Mouse (Mus musculus): ENCODE data around the gene Dusp14. TPM values are rescaled to one million over a fixed set of nuclear protein-coding genes. Genes with fewer than 3 reads are reported as not detected.

Gene Dusp14
- polyA plus RNA-seq, 2 experiments: 0.61 to 1.1 TPM

- Histone ChIP-seq H3K36me3 (replicated peaks; ENCODE audit: control insufficient read depth, insufficient read depth, low read depth) (peaks cover 14% of the 10 kb centered on the region), H3K4me1 (replicated peaks; ENCODE audit: control insufficient read depth in 2 of 2, insufficient read depth in 2 of 2, low read length in 1 of 2) (no peaks in the 10 kb centered on the region), H3K9ac (replicated peaks) (no peak overlapping the region), H3K4me2 (ENCODE audit: low read depth) (no peak overlapping the region), H3K27ac (no peak overlapping the region), H3K27me3 (ENCODE audit: control insufficient read depth, insufficient read depth, low read length) (no peaks in the 10 kb centered on the region), H3K9me3 (ENCODE audit: control insufficient read depth, low read length) (no peaks in the 10 kb centered on the region), H3K4me3 (ENCODE audit: insufficient read depth in 1 of 2, low read depth in 2 of 2, low read length in 2 of 2) (no peak overlapping the region)
- ATAC-seq (ENCODE audit: insufficient read depth): no peak
- no peak for DNase-seq (ENCODE audit: low read depth in 3 of 3, low spot score in 3 of 3)
- WGBS (ENCODE audit: insufficient replicate concordance): 48% methylated on average over 2 of the region's 2 CpGs
- TF ChIP-seq EP300 (IDR thresholded peaks at IDR 0.05; ENCODE audit: low read depth) (no peak), CTCF (IDR thresholded peaks at IDR 0.05; ENCODE audit: low read depth) (no peak)
Observed at GRCm38 (mm10) chr11:84107137-84107536, 38.1 kb upstream of the Dusp14 start.

GRCm38 (mm10) chr11:84104036-84104435 is 35.0 kb upstream of the Dusp14 start:
- H3K4me1 ChIP-seq (replicated peaks; ENCODE audit: control insufficient read depth in 2 of 2, insufficient read depth in 2 of 2, low read length in 1 of 2): no peaks in the 10 kb centered on the region
- peaks cover 12% of the 10 kb centered on the region for H3K36me3 ChIP-seq (replicated peaks; ENCODE audit: control insufficient read depth, insufficient read depth, low read depth)
- no peaks in the 10 kb centered on the region for H3K27me3 ChIP-seq (ENCODE audit: control insufficient read depth, insufficient read depth, low read length)
- no peak for TF ChIP-seq EP300 (IDR thresholded peaks at IDR 0.05; ENCODE audit: low read depth)
- no peak for TF ChIP-seq CTCF (IDR thresholded peaks at IDR 0.05; ENCODE audit: low read depth)
- DNase-seq (ENCODE audit: low read depth in 3 of 3, low spot score in 3 of 3) (no peak), ATAC-seq (ENCODE audit: insufficient read depth) (no peak)
- no peak overlapping the region for H3K9ac ChIP-seq (replicated peaks)
- no peak overlapping the region for H3K27ac ChIP-seq
- H3K4me3 ChIP-seq (ENCODE audit: insufficient read depth in 1 of 2, low read depth in 2 of 2, low read length in 2 of 2): no peak overlapping the region
- H3K9me3 ChIP-seq (ENCODE audit: control insufficient read depth, low read length): no peaks in the 10 kb centered on the region
- WGBS (ENCODE audit: insufficient replicate concordance): 85% methylated on average over 6 of the region's 6 CpGs
- no peak overlapping the region for H3K4me2 ChIP-seq (ENCODE audit: low read depth)

DNA sequence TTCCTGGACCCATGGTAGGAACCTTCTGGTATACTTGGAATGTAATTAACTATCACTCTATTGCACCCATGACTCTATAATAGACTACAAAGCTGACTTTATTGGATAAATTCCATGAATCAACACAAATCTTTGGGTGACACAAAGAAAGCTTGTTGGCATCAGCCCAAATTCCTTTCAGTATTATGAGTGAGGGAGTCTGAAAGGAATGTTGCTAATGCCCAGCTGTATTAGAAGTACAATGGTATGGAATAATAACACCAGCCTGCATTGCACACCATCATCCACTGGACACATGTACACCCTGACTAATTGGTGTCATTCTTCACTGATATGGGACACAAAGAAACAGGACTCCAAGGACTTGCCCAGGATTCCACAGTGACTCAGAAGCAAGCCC is 32.1 kb upstream of the Dusp14 start:
- Histone ChIP-seq H3K4me1 (replicated peaks; ENCODE audit: control insufficient read depth in 2 of 2, insufficient read depth in 2 of 2, low read length in 1 of 2) (no peaks in the 10 kb centered on the region), H3K36me3 (replicated peaks; ENCODE audit: control insufficient read depth, insufficient read depth, low read depth) (peaks cover 8% of the 10 kb centered on the region), H3K9me3 (ENCODE audit: control insufficient read depth, low read length) (no peaks in the 10 kb centered on the region), H3K27me3 (ENCODE audit: control insufficient read depth, insufficient read depth, low read length) (no peaks in the 10 kb centered on the region), H3K4me3 (ENCODE audit: insufficient read depth in 1 of 2, low read depth in 2 of 2, low read length in 2 of 2) (no peak overlapping the region), H3K4me2 (ENCODE audit: low read depth) (no peak overlapping the region), H3K9ac (replicated peaks) (no peak overlapping the region), H3K27ac (no peak overlapping the region)
- no peak for DNase-seq (ENCODE audit: low read depth in 3 of 3, low spot score in 3 of 3)
- TF ChIP-seq EP300 (IDR thresholded peaks at IDR 0.05; ENCODE audit: low read depth): no peak
- no peak for TF ChIP-seq CTCF (IDR thresholded peaks at IDR 0.05; ENCODE audit: low read depth)
- ATAC-seq (ENCODE audit: insufficient read depth): no peak

DNA sequence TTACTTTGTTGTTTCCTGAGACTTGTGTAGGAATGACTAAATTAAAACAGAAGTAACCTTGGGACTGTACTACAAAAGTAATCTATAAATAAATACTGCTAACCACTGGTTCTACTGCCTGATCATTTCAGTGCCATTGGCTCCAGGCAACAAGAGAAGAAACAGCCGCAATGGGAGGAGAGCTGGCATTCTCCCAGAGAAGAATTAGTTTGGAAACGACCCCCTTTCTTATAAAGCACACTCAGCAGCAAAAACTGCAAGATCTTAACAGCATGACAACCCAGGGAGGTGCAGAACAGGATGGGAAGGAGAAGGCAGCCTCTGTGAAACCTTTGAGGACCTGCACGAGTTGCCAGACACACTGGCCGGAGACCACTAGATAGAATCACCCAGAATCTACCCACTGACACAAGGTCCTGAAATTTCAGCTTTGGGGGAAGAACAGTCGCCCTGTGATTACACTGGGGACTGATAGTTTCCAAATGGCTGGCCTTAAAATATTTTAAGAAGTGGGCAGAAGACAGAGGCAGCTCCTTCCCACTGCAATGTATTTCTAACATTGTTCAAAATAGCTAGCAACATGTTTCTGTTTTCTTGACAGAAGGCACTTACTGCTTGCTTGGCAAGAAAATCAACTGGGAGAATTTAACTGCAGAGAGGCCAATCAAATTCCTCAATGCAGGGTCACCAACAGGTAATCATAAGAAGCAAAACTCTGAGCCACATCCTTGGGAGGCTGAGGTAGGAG is 28.4 kb upstream of the Dusp14 start:
- DNase-seq (ENCODE audit: low read depth in 3 of 3, low spot score in 3 of 3) (no peak), ATAC-seq (ENCODE audit: insufficient read depth) (no peak)
- Histone ChIP-seq H3K27me3 (ENCODE audit: control insufficient read depth, insufficient read depth, low read length) (no peaks in the 10 kb centered on the region), H3K36me3 (replicated peaks; ENCODE audit: control insufficient read depth, insufficient read depth, low read depth) (peaks cover 3% of the 10 kb centered on the region), H3K9me3 (ENCODE audit: control insufficient read depth, low read length) (no peaks in the 10 kb centered on the region), H3K4me1 (replicated peaks; ENCODE audit: control insufficient read depth in 2 of 2, insufficient read depth in 2 of 2, low read length in 1 of 2) (no peaks in the 10 kb centered on the region), H3K4me3 (ENCODE audit: insufficient read depth in 1 of 2, low read depth in 2 of 2, low read length in 2 of 2) (no peak overlapping the region), H3K27ac (no peak overlapping the region), H3K9ac (replicated peaks) (no peak overlapping the region), H3K4me2 (ENCODE audit: low read depth) (no peak overlapping the region)
- WGBS (ENCODE audit: insufficient replicate concordance): 68% methylated on average over 5 of the region's 5 CpGs
- TF ChIP-seq EP300 (IDR thresholded peaks at IDR 0.05; ENCODE audit: low read depth) (no peak), CTCF (IDR thresholded peaks at IDR 0.05; ENCODE audit: low read depth) (no peak)

DNA sequence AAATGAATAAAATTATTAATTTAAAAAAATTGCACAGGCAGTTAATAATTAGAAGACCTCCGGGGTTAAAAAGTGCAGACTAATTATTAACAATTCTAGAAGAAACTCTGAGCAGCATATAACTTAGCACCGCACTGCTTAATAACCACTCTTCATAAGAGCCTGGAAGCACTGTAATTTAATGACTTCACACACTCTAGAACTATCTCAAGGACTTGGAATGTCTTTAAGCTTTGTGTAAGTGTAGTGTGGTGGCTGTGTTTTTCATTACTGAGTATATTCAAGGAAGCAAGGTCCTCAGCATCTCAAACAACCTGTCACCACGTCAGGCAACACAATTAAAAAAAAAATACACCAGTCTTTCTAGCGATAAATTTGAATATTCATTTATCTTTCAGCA is 26.0 kb upstream of the Dusp14 start:
- Histone ChIP-seq H3K9me3 (ENCODE audit: control insufficient read depth, low read length) (no peaks in the 10 kb centered on the region), H3K4me1 (replicated peaks; ENCODE audit: control insufficient read depth in 2 of 2, insufficient read depth in 2 of 2, low read length in 1 of 2) (no peaks in the 10 kb centered on the region), H3K27ac (no peak overlapping the region), H3K9ac (replicated peaks) (no peak overlapping the region), H3K27me3 (ENCODE audit: control insufficient read depth, insufficient read depth, low read length) (no peaks in the 10 kb centered on the region), H3K4me3 (ENCODE audit: insufficient read depth in 1 of 2, low read depth in 2 of 2, low read length in 2 of 2) (no peak overlapping the region), H3K4me2 (ENCODE audit: low read depth) (no peak overlapping the region), H3K36me3 (replicated peaks; ENCODE audit: control insufficient read depth, insufficient read depth, low read depth) (no peaks in the 10 kb centered on the region; the same call in 1 of the 2 replicates)
- DNase-seq (ENCODE audit: low read depth in 3 of 3, low spot score in 3 of 3) (no peak), ATAC-seq (ENCODE audit: insufficient read depth) (no peak)
- TF ChIP-seq CTCF (IDR thresholded peaks at IDR 0.05; ENCODE audit: low read depth) (no peak), EP300 (IDR thresholded peaks at IDR 0.05; ENCODE audit: low read depth) (no peak)
- WGBS (ENCODE audit: insufficient replicate concordance): 72% methylated on average over 4 of the region's 4 CpGs
